29 mouse cellular contexts compared by ENCODE assay signal in the genomic region with DNA sequence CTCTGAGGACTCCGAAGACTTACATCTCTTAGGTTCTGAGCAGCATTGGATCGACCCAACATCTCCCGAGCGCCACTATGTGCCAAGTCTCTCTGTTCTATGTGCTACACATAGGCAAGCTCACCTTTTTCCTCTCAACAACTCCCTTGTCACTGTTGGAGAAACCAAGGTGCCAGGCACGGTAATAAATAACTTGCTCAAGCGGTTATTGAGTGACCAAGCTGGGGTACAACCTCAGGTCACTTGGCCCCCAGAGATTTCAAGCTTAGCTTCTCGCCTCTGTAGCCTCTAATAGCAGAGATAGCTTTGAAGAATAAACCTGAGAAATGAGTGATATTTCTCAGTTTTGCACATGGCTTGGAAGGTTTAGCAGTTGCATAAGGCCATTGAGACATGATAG. TPM values are rescaled to one million over a fixed set of nuclear protein-coding genes. Genes with fewer than 3 reads are reported as not detected.
"Had no signal": no experiment of that assay in that cellular context is flagged by ENCODE, and none has a peak within 500 bp of the region (broad histone marks: within the 10 kb centered on the region; RNA-seq: fewer than 3 reads in every experiment).

No protein-coding gene starts in this region.

- H3K36me3 ChIP-seq: liver, embryonic 13.5 days; liver, embryonic 15.5 days; lung, embryonic 15.5 days had no signal

- H3K9me3 ChIP-seq: limb, embryonic 10.5 days; limb, embryonic 12.5 days; limb, embryonic 13.5 days; limb, embryonic 15.5 days; liver, embryonic 12.5 days; liver, embryonic 13.5 days; liver, embryonic 15.5 days; lung, embryonic 15.5 days; megakaryocyte, embryonic 14.5 days; midbrain, embryonic 10.5 days; midbrain, embryonic 12.5 days; midbrain, embryonic 13.5 days; midbrain, embryonic 15.5 days; neural tube, embryonic 12.5 days had no signal

- ATAC-seq: liver, embryonic 12.5 days; liver, postnatal 0 days; lung, postnatal 0 days; midbrain, embryonic 13.5 days; midbrain, embryonic 15.5 days; midbrain, embryonic 16.5 days had no signal

- DNase-seq: left cerebral cortex, postnatal 4 days; liver; liver, embryonic 13.5 days; liver, postnatal 0 days; lung, adult 18-20 months; lung, adult 2 months; lung, embryonic 14.5 days; lung, postnatal 10 days; lung, postnatal 14 days; lung, postnatal 36 days had no signal

- H3K4me2 ChIP-seq: limb, embryonic 12.5 days; limb, embryonic 13.5 days; limb, embryonic 15.5 days; liver, embryonic 11.5 days; liver, embryonic 12.5 days; liver, embryonic 13.5 days; liver, embryonic 15.5 days; lung, embryonic 14.5 days; lung, embryonic 15.5 days; midbrain, embryonic 12.5 days; midbrain, embryonic 13.5 days; midbrain, embryonic 15.5 days; neural tube, embryonic 12.5 days had no signal

- H3K4me3 ChIP-seq: limb, embryonic 10.5 days; limb, embryonic 12.5 days; limb, embryonic 13.5 days; limb, embryonic 15.5 days; liver, embryonic 12.5 days; liver, embryonic 13.5 days; liver, embryonic 15.5 days; lung, embryonic 15.5 days; megakaryocyte, embryonic 14.5 days; midbrain, embryonic 10.5 days; midbrain, embryonic 12.5 days; midbrain, embryonic 13.5 days; midbrain, embryonic 15.5 days; myocyte; neural tube, embryonic 12.5 days had no signal

- H3K27me3 ChIP-seq: limb, embryonic 12.5 days; limb, embryonic 13.5 days; limb, embryonic 15.5 days; lung, embryonic 15.5 days; midbrain, embryonic 12.5 days; midbrain, embryonic 13.5 days; midbrain, embryonic 15.5 days; neural tube, embryonic 12.5 days had no signal

- H3K27ac ChIP-seq: limb, embryonic 10.5 days; limb, embryonic 12.5 days; limb, embryonic 13.5 days; limb, embryonic 15.5 days; liver, embryonic 12.5 days; liver, embryonic 13.5 days; liver, embryonic 14.5 days; liver, embryonic 15.5 days; lung, embryonic 15.5 days; macrophage; midbrain, embryonic 10.5 days; midbrain, embryonic 12.5 days; midbrain, embryonic 13.5 days; midbrain, embryonic 15.5 days; neural tube, embryonic 12.5 days had no signal

- H3K9ac ChIP-seq: limb, embryonic 12.5 days; limb, embryonic 13.5 days; limb, embryonic 15.5 days; liver, embryonic 12.5 days; liver, embryonic 13.5 days; liver, embryonic 14.5 days; liver, embryonic 15.5 days; liver, postnatal 0 days; lung, embryonic 14.5 days; lung, embryonic 15.5 days; midbrain, embryonic 12.5 days; midbrain, embryonic 13.5 days; midbrain, embryonic 15.5 days; neural tube, embryonic 12.5 days had no signal

- H3K4me1 ChIP-seq: liver, embryonic 15.5 days had no signal

RNA-seq across cellular contexts. Expression of a gene that starts 34.6 kb away (rescaled TPM):
- polyA plus RNA-seq: macrophage had no signal

RNA-seq across cellular contexts. Expression of a gene that starts 35.2 kb away (rescaled TPM):
- polyA plus RNA-seq: macrophage had no signal
